Mouse (Mus musculus): ENCODE results near the gene Enah. TPM values are rescaled to one million over a fixed set of nuclear protein-coding genes. Genes with fewer than 3 reads are reported as not detected.

Gene Enah
- total and polyA plus RNA-seq, 3 experiments, result 0.45 to 0.69 TPM; not detected in 1

GRCm38 (mm10) chr1:181951266-181951665 lies 68.5 kb downstream of the Enah start:
- DNase-seq (ENCODE audit: low read depth, low spot score), result no peak
- H3K79me2 ChIP-seq (ENCODE audit: control insufficient read depth, insufficient read depth, low read length, poor library complexity), result no peaks in the 10 kb centered on the region
- no peaks in the 10 kb centered on the region for H3K9me3 ChIP-seq (replicated peaks; ENCODE audit: insufficient read depth, low read length)
- H3K9ac ChIP-seq (ENCODE audit: control insufficient read depth, low read depth, low read length, poor library complexity, severe bottlenecking), result no peak overlapping the region
- no peaks in the 10 kb centered on the region for H3K36me3 ChIP-seq (ENCODE audit: control insufficient read depth in 1 of 2, insufficient read depth in 2 of 2, low read length in 2 of 2)
- TF ChIP-seq MAFK (IDR thresholded peaks at IDR 0.05; ENCODE audit: borderline replicate concordance, low read depth, low read length) (no peak), MAX (IDR thresholded peaks at IDR 0.05; ENCODE audit: low read length) (no peak), ZNF384 (IDR thresholded peaks at IDR 0.05; ENCODE audit: low read depth, low read length) (no peak), KAT2A (conservative IDR thresholded peaks at IDR 0.05; ENCODE audit: low read depth, low read length) (no peak), MYB (IDR thresholded peaks at IDR 0.05; ENCODE audit: low read depth, low read length) (no peak), MAZ (IDR thresholded peaks at IDR 0.05; ENCODE audit: low read depth, low read length) (no peak), CHD1 (IDR thresholded peaks at IDR 0.05; ENCODE audit: low read depth, low read length) (no peak)
- H3K4me1 ChIP-seq (ENCODE audit: control insufficient read depth in 1 of 2, insufficient read depth in 2 of 2, low read length in 2 of 2), result no peaks in the 10 kb centered on the region
- H3K27me3 ChIP-seq (ENCODE audit: control insufficient read depth in 1 of 2, insufficient read depth in 2 of 2, low read length in 2 of 2), result peaks cover 0 to 1% of the 10 kb centered on the region in 2 experiments; a peak in 2 of 4 replicates
- no peak overlapping the region for H3K4me3 ChIP-seq (ENCODE audit: control insufficient read depth in 1 of 2, insufficient read depth in 1 of 2, low read depth in 2 of 2, low read length in 2 of 2)
- H3K27ac ChIP-seq (ENCODE audit: control insufficient read depth, low read depth, low read length), result no peak overlapping the region

DNA sequence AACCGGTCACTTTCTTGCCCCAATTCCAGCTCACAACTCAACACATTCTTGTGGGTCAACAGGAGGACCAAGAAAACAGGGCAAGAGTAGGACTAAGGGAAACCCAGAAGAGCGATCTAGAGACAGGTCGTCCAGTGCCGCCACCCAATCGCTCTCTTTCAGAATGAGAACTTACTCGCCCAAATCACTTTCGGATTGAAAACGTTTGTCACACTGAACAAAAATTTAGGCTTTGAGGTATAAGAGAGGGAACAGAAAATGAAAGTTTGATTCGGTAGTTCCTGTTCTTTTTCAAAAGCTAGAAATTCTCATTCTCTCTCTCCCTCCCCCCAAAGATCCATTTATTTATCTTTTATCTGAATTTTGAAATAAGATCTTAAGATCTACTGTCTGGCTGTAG lies 69.1 kb downstream of the Enah start:
- Histone ChIP-seq H3K9me3 (replicated peaks; ENCODE audit: insufficient read depth, low read length) (no peaks in the 10 kb centered on the region), H3K27ac (ENCODE audit: control insufficient read depth, low read depth, low read length) (no peak overlapping the region), H3K9ac (ENCODE audit: control insufficient read depth, low read depth, low read length, poor library complexity, severe bottlenecking) (no peak overlapping the region), H3K36me3 (ENCODE audit: control insufficient read depth in 1 of 2, insufficient read depth in 2 of 2, low read length in 2 of 2) (no peaks in the 10 kb centered on the region), H3K79me2 (ENCODE audit: control insufficient read depth, insufficient read depth, low read length, poor library complexity) (no peaks in the 10 kb centered on the region), H3K4me3 (ENCODE audit: control insufficient read depth in 1 of 2, insufficient read depth in 1 of 2, low read depth in 2 of 2, low read length in 2 of 2) (no peak overlapping the region), H3K4me1 (ENCODE audit: control insufficient read depth in 1 of 2, insufficient read depth in 2 of 2, low read length in 2 of 2) (no peaks in the 10 kb centered on the region), H3K27me3 (ENCODE audit: control insufficient read depth in 1 of 2, insufficient read depth in 2 of 2, low read length in 2 of 2) (peaks cover 0 to 1% of the 10 kb centered on the region in 2 experiments; a peak in 2 of 4 replicates)
- DNase-seq (ENCODE audit: low read depth, low spot score), result no peak
- no peak for TF ChIP-seq MAZ (IDR thresholded peaks at IDR 0.05; ENCODE audit: low read depth, low read length)
- TF ChIP-seq GATA1 (IDR thresholded peaks at IDR 0.05; ENCODE audit: low read depth, low read length), result no peak
- no peak for TF ChIP-seq NELFE (IDR thresholded peaks at IDR 0.05; ENCODE audit: low read depth, low read length)
- TF ChIP-seq MYB (IDR thresholded peaks at IDR 0.05; ENCODE audit: low read depth, low read length), result no peak
- TF ChIP-seq ELF1 (IDR thresholded peaks at IDR 0.05; ENCODE audit: low read depth, low read length), result no peak
- no peak for TF ChIP-seq POLR2AphosphoS2 (IDR thresholded peaks at IDR 0.05; ENCODE audit: low read length)
- no peak for TF ChIP-seq GABPA (IDR thresholded peaks at IDR 0.05; ENCODE audit: low read depth, low read length)
- no peak for TF ChIP-seq JUND (IDR thresholded peaks at IDR 0.05; ENCODE audit: low read depth, low read length)
- no peak for TF ChIP-seq USF2 (IDR thresholded peaks at IDR 0.05; ENCODE audit: borderline replicate concordance in 1 of 2, insufficient read depth in 1 of 2, low read depth in 1 of 2, low read length in 2 of 2)
- no peak for TF ChIP-seq CTCF (IDR thresholded peaks at IDR 0.05 in 2 of 3, conservative IDR thresholded peaks at IDR 0.05 in 1 of 3; ENCODE audit: control insufficient read depth in 1 of 3, insufficient read depth in 1 of 3, low read depth in 2 of 3, low read length in 3 of 3, poor library complexity in 1 of 3, severe bottlenecking in 1 of 3)
- no peak for TF ChIP-seq TCF12 (IDR thresholded peaks at IDR 0.05; ENCODE audit: low read depth, low read length)
- no peak for TF ChIP-seq POLR2A (IDR thresholded peaks at IDR 0.05; ENCODE audit: control insufficient read depth in 1 of 2, insufficient read depth in 1 of 2, low read depth in 1 of 2, low read length in 2 of 2, poor library complexity in 1 of 2)
- no peak for TF ChIP-seq MXI1 (IDR thresholded peaks at IDR 0.05; ENCODE audit: low read depth, low read length)
- no peak for TF ChIP-seq SMC3 (IDR thresholded peaks at IDR 0.05; ENCODE audit: low read depth, low read length)

Measured in MEL (cell line).